Mouse (Mus musculus): ENCODE measurements around the gene Cnr2.

- TF ChIP-seq POLR2A (IDR thresholded peaks at IDR 0.05; ENCODE audit: extremely low read depth, insufficient read depth, low read length), result no peak
- no peak for TF ChIP-seq CTCF (IDR thresholded peaks at IDR 0.05; ENCODE audit: low read depth, low read length)
Measured at GRCm38 (mm10) chr4:135926861-135927260, 31.7 kb downstream of the Cnr2 start.

Data from liver, adult 2 months (tissue).